Mouse (Mus musculus) testis, adult 2 months (tissue): ENCODE results near the gene Srarp.

Source experiments
- CTCF ChIP-seq: fragments of 200-500 bp; IDR thresholded peaks from 2 replicates; pipeline ENCODE4 v1.5.1; 2012; ENCODE audit warnings: low read depth, mild to moderate bottlenecking, inconsistent platforms, low read length, moderate library complexity; ENCODE audit not compliant: control insufficient read depth, insufficient read depth, insufficient replicate concordance
- POLR2A ChIP-seq: fragments of 200-500 bp; IDR thresholded peaks from 2 replicates; pipeline ENCODE4 v1.6.1; 2012; ENCODE audit warnings: low read depth, mild to moderate bottlenecking, inconsistent platforms, low read length, moderate library complexity; ENCODE audit not compliant: control insufficient read depth

DNA sequence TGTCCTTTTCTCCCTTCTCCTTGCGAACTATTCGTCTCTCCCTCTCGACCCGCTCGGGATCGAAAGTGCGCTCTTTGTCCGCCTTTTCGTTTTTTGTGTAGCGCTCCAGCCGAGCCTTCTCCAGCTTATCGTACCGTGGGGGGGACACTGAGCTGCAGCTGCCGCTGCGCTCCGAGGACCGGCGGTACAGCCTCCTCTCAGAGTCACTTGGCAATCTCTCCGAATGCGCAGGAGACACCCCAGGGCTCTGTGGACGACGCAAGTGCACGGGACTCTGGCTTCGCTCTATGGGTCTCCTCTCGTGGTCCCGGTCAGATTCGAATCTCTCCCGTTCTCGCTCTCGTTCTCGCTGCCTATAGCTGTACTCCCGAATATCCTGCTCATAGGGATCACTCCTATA lies 42.9 kb upstream of the Srarp start:
- TF ChIP-seq CTCF (no peak), POLR2A (no peak)
